Mouse (Mus musculus): ENCODE measurements around the gene Psmb6.

The Psmb6 gene

DNA sequence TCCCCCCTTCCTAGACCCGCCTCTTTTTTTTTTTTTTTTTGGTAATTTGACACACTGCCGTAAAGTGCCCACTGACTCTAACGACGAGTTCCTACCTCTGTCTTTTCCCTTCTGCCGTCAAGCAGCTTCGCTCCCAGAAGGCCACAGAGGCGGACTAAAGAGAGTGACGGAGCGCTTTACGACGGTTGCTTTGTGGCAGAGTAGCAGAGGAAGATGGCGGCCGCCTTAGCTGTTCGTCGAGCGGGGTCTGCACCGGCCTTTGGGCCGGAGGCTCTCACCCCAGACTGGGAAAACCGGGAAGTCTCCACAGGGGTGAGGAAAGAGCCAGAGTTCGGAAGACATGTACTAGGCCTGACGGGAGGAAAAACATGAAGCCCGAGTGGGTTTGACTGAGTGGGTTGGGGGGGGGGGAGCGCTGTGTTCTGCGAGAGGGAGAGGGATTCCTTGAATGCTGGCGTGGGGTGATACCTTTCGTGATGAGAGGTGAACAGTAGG, at the start of gene Psmb6:
Gene Psmb6, plus strand, starts transcription at position 184 of the 495 bp plus-strand sequence.
- DNase-seq (ENCODE audit: low read depth, low spot score) = peak; percentile 100

DNA sequence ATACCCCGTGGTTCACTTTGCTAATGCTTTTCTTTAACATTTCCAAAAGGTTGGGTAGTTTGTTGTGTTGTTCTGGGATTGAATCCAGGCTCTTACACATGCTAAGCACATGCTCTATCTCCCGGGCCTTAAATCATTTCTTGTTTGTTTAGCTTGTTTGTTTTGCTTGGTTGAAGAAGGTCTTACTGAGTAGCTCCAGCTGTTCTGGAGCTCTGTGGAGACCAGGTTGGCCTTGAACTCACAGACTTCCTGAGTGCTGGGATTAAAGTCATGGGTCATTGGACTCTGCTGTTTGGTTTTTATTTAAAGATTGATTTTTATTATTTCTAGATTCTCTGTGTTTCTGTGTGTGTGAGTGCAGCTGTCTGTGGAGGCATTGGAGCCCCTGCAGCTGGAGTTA, 39.7 kb upstream of the Psmb6 start:
- no peak for DNase-seq (ENCODE audit: low read depth, low spot score)

DNA sequence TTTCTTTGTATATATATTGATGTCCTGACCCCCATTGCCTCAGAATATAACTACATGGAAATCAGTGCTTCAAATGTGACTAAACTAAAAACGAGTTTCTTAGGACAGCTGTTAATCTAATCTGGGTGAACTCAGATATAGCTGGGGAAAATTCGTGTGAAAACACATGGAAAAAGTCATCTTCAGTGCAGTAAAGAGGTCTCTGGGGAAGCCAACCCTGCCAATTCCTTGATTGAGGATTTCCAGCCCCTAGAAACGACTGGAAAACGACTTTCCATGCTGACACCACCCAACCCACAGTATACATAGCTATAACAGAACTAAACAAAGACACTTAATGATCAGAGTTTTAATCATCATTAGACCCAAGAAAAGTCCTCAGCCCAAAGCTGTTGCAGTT, 37.4 kb upstream of the Psmb6 start:
- DNase-seq (ENCODE audit: low read depth, low spot score) = no peak

DNA sequence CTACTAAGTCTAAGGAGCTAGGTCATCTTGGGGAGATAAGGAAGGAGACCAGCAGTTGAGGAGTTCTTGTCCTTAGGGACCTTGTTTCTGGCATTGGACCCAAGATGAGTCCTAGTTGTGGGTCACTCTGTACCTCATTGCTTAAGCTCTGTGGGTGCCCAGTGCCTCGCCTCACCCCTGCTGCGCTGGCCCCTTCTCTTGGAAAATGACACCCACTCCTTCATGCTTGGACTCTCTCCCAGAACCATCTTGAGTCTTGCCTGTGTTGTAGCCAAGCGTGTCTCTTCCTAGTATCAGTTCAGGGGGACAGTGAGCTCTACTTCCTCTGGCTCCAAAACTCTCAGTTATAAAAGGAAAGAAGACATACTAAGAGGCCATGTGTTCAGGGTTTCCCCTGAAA, 36.0 kb upstream of the Psmb6 start:
- DNase-seq (ENCODE audit: low read depth, low spot score) = peak; percentile 51

DNA sequence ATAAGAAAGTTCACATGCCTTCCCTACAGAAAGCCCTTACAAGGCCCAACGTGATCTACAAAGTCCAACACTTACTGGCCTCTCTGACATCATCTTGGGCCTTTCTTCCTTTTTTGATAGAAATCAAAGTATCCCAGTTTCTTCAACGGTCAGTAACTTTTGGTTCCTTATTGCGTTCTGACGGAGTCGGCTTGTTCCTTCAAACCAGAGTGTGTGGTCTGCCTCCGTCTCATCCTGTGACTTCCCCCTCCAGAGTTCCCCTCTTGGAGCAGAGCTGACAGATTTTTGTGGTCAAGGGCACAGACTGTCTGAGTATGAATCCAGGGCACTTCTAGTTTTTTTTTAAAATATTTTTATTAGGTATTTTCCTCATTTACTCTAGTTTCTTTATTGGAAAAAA, 35.5 kb upstream of the Psmb6 start:
- peak; percentile 47 for DNase-seq (ENCODE audit: low read depth, low spot score)

DNA sequence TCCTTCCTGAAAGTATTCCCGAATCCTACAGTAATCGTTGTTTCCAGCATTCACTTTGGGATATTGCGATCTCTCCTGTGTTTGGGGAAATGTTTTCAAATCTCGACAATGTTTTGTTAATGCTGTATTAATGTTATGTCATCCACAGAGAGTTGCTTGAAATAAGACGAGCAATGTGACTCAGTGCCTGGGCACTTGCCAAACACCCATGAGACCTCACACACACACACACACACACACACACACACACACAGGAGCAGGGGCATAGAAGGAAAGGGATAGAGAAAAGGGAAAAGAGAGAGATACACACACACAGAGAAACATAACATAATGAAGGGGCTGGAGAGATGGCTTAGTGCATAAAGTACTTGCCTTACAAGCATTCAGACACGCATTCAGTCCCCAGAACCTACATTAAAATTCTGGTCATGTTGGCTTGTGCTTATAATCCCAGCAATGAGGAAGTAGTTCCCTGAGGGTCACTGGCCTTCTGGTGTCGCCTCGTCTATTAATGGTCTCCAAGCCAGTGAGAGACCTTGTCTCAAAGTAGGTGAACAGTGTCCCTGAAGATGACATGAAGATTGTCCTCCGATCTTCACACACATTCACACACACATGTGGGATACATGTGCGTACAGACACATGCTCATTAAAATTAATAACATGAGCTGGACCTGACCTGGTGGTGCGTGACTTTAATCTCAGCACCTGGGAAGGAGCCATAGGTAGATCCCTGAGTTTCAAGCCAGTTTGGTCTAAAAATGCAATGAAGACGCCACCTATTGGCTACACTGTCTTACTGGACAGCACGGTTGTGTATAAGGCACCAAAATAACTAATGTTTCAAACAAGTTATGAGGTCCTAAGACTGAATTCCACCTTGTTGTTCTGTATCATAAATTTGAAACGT, 25.3 kb upstream of the Psmb6 start:
- DNase-seq (ENCODE audit: low read depth, low spot score) = peak; percentile 10

DNA sequence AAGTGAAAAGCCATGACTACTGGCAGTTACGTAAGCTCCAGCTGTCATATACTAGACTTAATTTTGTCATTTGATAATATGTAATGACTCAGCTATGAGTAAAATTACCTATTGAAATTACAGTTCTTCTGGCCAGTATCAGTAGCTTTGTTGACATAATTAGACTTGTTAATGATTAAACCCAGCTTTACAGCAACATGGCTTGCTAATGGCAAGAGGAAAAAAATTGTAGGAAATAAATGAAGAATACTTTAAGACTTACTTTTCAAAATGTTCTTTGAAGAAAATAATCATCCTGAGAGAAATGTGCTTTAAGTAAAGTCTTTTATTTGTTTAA, 24.7 kb upstream of the Psmb6 start:
- DNase-seq (ENCODE audit: low read depth, low spot score) = no peak

DNA sequence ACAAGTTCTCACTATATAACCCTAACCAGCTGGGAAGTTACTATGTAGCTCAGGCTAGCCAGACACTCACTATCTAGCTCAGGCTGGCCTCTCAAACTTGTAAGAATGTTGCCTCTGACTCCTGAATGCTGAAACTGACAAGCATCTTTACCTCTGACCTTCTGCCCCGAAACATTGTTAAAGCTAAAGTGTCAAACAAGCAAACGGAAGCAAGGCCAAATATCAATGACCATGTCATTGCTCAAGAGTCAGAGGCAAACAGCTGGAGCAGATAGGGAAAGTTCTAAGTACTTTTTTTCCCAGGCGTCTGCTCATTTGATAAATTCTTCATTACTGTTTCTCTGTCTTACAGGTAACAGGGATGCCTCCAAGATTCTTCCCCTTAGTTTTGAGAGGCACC, 23.1 kb upstream of the Psmb6 start:
- no peak for DNase-seq (ENCODE audit: low read depth, low spot score)

DNA sequence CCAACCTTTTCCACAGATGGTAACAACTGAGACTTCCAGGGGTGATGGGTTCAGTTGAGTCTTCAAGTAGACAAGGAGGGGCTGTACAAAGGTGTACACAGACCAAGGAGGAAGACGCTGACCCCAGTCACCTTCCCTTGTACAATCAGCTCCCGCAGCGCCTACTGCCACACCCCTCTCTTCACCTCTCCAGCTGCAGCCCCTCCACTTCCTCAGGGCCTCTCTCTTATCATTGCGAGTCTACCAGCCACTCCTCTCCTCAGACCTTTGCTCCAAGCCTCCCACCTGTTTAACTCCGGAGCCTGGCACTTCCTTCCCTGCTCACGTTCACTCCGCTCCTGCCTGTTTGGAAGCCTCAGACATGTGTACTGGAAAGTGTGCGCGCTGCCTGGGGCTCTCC, 20.2 kb upstream of the Psmb6 start, which contains the start of gene Tm4sf5:
Gene Tm4sf5, plus strand, starts transcription at position 275 of the 400 bp plus-strand sequence.
- DNase-seq (ENCODE audit: low read depth, low spot score) = no peak

DNA sequence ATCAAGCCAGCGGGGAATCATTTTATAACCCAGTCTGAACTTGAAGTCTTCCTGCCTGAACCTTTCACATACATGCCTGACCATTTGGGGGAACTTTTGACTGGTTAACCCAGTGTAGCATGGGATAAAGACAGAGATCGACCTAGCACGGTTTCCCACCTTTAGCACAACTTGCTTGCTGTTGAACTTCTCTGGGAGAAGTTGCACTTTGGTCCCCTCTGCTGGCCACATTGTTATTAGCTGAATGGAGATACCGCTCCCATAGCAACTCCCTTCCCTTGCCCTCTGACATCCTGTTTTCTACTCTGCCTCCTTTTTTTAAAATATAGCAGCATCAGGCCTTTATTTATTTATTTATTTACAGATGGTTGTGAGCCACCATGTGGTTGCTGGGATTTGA, 18.8 kb upstream of the Psmb6 start:
- peak; percentile 59 for DNase-seq (ENCODE audit: low read depth, low spot score)

DNA sequence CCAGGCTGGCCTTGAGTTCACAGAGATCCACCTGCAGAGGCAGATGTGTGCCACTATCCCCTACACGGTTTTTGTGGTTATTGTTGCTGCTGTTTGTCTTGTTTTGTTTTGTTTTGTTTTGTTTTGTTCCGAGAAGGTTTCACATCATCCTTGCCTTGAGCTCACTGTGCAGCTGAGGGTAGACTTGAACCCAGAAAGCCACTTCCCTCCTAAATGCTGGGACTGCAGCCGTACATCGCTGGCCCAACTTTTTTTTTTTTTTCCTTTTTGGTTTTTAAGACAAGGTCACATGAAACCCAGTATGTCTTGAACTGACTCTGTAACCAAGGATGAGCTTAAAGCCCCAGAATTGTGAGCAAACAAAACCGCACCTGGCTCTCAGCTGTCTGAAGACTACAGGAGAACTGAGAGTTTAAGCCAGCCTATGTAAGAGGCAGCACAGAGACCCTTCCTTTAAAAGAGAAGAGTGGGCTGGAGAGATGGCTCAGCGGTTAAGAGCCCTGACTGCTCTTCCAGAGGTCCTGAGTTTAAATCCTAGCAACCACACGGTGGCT, 18.1 kb upstream of the Psmb6 start:
- no peak for DNase-seq (ENCODE audit: low read depth, low spot score)

DNA sequence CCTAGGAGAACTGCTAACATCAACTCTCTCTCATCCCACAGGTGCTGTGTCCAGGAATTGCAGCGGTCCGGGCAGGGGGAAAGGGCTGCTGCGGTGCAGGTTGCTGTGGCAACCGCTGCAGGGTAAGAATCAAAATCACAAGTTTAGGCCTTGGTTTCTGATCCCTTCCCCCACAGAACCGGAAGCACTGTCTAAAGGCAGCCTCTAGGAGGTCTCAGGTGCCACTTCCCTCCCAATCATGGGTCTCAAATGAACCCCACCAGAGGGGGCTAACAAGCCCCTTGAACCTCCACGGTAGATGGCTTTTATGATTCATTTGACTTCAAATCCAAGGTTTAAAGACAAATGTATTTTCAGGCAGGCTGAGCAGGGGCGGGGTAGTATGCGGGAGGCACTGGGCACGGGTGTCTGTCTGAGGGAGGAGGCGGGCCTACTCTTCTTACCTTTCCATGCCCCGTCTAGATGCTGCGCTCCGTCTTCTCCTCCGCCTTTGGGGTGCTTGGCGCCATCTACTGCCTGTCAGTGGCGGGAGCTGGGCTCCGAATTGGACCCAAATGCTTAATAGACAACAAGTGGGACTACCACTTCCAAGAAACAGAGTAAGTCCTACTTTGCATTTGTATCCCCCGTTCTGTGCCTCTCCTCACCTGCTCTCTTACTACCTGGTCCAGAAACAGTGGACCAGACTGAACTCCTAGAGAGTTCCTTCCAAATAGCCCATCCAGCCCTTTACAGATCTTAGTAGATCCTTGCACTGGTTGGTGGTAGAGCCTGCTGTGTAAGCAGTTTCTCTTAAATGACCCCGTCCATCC, 15.2 kb upstream of the Psmb6 start:
- DNase-seq (ENCODE audit: low read depth, low spot score) = peak; percentile 85

DNA sequence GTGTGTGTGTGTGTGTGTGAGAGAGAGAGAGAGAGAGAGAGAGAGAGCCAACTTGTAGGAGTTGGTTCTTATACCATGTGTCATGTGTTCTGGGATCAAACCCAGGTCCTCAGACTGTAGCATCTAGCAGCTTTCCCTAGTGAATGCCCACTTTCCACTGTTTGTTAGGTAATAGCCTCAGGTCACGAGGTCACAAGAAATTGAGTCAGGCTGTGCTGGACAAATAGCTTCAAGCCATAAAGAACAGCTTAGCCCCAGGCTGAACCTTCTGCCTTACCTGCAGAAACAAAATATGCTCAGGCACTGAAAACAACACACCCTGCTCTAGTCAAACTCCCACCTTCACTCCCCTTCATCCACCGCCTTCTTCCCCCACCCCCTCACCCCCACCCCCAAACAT, 13.9 kb upstream of the Psmb6 start:
- DNase-seq (ENCODE audit: low read depth, low spot score) = no peak

DNA sequence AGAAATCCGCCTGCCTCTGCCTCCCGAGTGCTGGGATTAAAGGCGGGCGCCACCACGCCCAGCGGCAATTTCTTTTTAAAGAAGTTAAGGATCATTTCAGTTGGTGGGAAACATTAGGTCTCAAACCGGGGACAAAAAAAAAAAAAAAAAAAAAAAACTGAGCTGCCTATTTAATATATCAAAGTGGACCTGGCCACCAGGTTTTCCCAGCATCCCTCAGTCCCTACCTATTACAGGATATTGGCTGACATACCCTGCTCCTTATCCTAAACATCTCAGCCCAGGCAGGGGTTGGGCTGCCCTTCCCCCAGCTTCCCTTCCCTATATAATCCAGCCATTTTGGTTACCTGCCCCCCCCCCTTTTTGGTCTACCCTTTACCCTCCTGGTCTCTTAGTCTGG, 13.3 kb upstream of the Psmb6 start:
- no peak for DNase-seq (ENCODE audit: low read depth, low spot score)

DNA sequence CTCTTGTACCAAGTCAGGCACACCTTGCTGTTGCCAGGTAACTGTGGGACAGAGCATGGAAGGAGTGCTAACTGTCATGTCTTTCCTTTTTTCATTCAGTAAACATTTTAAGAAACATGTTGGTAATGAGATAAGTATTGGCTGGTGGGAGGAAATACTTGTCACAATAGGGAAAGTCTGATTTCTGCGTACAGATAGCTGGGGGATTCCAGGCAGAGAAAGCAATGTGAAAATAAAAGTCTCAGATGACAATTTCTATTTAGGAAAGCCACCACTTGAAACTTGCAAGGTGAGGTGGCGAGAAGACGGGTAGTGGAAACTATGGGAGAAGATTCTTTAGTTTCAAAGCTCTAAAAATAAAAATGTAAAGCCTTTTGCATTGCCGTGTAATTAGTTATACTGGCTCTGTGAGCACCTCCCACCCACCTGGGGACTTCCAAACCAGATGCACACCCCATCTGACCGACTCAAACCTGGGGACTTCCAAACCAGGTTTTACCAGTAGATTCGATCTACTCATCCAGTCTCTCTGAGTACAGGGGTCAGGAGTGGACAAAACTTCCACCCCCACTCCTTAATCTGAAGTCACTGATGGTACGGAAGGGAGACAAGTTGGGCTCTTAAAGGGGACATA, 12.3 kb upstream of the Psmb6 start:
- no peak for DNase-seq (ENCODE audit: low read depth, low spot score)

DNA sequence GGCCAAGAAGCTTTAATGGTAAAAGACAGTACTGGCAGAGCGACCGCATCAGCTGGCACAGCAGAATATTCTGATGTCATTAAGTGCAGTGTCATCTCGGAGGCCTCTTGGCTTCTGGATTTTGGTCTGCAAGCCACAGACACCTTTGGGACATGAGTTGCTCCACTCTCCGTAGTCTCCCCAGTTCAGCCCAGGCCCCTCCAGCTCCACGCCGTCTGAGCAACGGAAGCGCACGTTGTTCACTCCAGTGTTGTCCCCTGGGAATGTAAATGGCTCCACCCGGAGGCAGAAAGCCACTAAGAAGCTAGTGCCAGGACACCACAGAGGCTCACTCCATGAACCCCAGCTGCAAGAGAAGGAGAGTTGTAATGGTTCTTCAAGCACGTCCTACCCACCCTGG, 11.6 kb upstream of the Psmb6 start:
- no peak for DNase-seq (ENCODE audit: low read depth, low spot score)

DNA sequence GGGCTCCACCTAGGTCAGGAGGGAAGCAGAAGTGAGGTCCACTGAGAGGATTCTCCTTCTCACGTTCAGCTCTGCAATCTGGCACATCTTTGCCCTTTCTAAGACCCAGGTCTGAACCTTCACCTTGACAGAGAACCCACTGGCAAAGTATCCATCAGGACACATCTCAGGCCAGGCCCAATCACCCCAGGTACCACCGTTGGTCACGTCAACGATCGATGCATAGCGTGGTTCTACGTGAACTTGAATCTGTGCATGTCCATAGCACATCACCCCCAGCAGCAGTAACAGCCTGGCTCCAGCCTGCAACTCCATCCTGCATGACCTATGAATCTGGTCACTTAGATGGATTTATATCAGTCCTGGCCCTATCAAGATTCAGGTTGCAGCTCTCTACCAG, 10.9 kb upstream of the Psmb6 start, which contains the start of gene Vmo1:
Gene Vmo1, minus strand, starts transcription at position 329 of the 400 bp plus-strand sequence.
- no peak for DNase-seq (ENCODE audit: low read depth, low spot score)

DNA sequence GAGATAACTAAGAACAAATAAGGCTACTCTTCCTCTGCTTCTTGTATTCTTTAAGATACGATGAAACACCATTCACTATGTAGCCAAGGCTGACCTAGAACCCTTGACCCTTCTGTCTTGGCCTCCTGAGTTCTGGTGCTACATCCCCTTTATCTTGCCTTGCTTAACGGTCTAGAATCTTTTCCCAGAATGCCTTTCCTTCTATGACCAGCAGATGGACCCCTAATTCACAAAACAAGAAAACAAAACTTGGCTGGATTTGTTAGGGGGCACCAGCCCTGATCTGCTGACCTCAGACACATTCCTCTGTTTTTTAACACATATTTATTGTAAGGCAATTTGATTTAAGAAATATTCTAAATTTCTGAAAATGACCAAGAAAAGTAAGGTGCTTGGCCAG, 8.8 kb upstream of the Psmb6 start:
- peak; percentile 75 for DNase-seq (ENCODE audit: low read depth, low spot score)

DNA sequence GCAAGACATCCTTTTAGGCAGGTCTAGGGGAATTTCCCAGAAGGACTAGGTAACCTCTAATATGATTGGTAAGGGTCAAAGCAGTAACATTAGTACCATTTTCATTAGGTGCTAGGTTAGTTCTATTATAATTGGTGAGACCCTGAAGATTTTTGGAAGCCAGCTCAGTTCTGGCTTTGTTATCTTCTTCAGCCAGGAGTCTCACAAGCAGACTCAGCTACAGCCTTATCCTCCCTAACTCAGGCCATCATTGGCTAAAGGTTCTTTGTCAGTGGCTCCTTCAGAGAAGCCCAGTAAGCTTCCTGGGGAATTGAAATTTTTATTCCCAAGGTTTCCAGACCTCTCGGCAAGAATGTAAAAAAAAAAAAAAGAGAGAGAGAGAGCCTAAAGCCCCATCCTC, 6.7 kb upstream of the Psmb6 start:
- no peak for DNase-seq (ENCODE audit: low read depth, low spot score)

DNA sequence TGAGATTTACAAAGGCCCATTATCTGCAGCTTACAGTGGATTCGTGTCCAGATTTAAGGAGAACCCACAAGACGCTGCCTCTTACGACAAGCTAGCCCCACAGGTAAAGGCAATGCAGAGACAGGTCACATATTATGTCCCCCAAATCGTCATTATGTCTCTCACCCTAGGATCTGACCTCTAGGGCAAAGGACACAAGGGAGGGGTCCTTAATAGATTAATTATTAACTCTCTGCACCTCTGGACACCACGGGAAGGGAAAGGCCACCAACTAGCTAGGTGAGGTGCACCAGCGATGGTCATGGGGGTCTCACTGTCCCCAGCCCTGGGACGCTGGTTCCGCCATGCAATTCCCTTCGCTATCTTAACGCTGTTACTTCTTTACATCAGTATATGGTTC, 6.2 kb upstream of the Psmb6 start, which contains the start of gene Gltpd2:
Gene Gltpd2, plus strand, starts transcription at position 274 of the 400 bp plus-strand sequence.
- DNase-seq (ENCODE audit: low read depth, low spot score) = no peak

DNA sequence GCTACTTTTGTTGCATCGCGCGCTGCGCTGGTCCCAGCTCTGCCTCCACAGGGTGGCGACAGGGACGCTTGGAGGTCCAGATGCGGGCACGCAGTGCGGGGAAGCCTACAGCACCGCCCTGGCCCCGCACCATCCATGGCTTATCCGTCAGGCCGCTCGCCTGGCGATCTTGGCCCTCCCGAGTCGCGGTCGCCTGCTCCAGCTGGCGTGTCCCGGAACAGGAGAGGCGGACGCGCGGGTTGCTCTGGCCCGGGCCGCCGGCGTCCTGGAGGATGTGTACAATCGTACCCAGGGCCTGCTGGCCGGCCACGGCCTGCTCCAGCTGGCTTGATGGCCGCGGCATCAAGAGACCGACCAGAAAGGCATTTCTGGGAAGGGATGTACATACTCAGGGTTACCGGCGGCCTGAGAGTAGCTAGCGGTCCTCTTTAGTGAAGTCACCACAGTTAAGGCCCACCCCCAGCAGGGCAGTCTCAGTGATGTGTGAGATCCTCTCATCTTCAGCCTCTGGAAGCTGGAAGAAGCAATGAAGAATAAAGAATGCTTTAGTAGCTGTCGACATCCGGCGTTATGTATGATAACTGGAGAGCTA, 4.9 kb upstream of the Psmb6 start:
- peak; percentile 39 for DNase-seq (ENCODE audit: low read depth, low spot score)
